9 mouse cellular contexts compared by ENCODE assay signal in the genomic region with DNA sequence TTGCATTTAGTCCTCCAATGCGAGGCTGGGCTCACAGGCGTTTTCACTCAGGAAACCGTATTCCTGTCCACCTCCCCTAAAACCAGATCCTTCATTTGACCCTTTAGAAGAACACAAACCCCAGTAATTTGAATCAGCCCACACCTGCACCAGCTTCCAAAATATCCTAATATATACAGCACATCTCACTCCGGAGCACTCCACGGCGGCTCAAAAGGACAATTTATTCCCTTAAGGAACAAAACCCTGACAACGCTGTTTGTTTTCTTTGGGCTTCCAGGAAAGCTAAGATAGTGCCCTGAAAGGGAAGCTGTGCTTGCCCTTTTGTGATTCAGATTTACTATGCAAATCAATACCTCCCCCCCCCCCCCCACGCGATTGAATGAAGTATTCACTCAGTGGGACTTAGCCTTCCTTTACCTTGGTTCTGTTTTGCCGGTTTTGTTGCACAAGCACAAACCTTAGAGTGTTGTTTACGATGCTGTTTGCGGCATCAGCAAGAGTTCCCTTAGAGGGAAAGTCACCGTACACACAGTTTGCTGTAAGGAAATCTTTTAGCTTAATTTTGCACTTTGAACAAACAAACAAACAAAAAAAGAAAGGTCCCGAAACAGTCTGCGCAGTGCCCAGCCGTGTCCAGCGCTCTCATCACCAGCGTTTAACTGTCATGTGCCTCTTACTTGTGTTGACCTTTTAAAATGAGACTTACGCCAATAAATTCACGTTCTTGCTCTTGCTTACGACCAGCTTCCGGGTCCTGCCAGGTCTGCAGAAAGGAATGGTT.
A peak's percentile ranks its signal among the peaks of the same experiment; 100 is the strongest.
DNase-seq lines count a peak whose midpoint lies in the region; ATAC-seq and TF ChIP-seq lines count a peak whose summit lies in the region.
"Had no signal": no experiment of that assay in that cellular context is flagged by ENCODE, and none has a peak within 500 bp of the region (broad histone marks: within the 10 kb centered on the region; RNA-seq: fewer than 3 reads in every experiment).

No protein-coding gene starts in this region.

- DNase-seq in heart, adult 18-20 months = no peak
- peak; percentile 45 for DNase-seq in embryo, embryonic 9.5 days (ENCODE audit: extremely low spot score)
- no peak for DNase-seq in midbrain, postnatal 0 days (ENCODE audit: low spot score)
- DNase-seq in ovary, postnatal 36 days (ENCODE audit: low spot score) = no peak
- no peak for DNase-seq in cerebellum, adult 11-12 months

- H3K4me3 ChIP-seq in heart, embryonic 12.5 days = peak overlapping the region; percentile 51
- peak overlapping the region; percentile 40 for H3K4me3 ChIP-seq in intestine, embryonic 15.5 days (replicated peaks)
- peak overlapping the region; percentile 36 for H3K4me3 ChIP-seq in midbrain, postnatal 0 days (ENCODE audit: low read depth, low read length)

- no peak for ATAC-seq in heart, embryonic 12.5 days (ENCODE audit: insufficient number of reproducible peaks, low FRiP score)
- peak; percentile 36 for ATAC-seq in intestine, embryonic 15.5 days
- ATAC-seq in midbrain, postnatal 0 days (ENCODE audit: low FRiP score) = no peak
- no peak for ATAC-seq in granulocyte monocyte progenitor cell, adult 5-6 weeks (replicated peaks; ENCODE audit: poor library complexity, severe bottlenecking)

- peak overlapping the region; percentile 89 for H3K4me2 ChIP-seq in heart, embryonic 12.5 days
- peak overlapping the region; percentile 94 for H3K4me2 ChIP-seq in intestine, embryonic 15.5 days (replicated peaks)
- H3K4me2 ChIP-seq in midbrain, postnatal 0 days (ENCODE audit: low read depth, low read length, poor library complexity, severe bottlenecking) = peak overlapping the region; percentile 65

- peaks cover 72% of the 10 kb centered on the region for H3K27me3 ChIP-seq in heart, embryonic 12.5 days (replicated peaks)
- H3K27me3 ChIP-seq in intestine, embryonic 15.5 days (replicated peaks) = peaks cover 51% of the 10 kb centered on the region
- peaks cover 48% of the 10 kb centered on the region for H3K27me3 ChIP-seq in midbrain, postnatal 0 days (ENCODE audit: insufficient read depth, low read length)
- H3K27me3 ChIP-seq: CH12.LX had no signal

- H3K4me1 ChIP-seq in heart, embryonic 12.5 days (replicated peaks) = peaks cover 13% of the 10 kb centered on the region
- H3K4me1 ChIP-seq in intestine, embryonic 15.5 days (replicated peaks) = peaks cover 13% of the 10 kb centered on the region
- peaks cover 7% of the 10 kb centered on the region; the same call in 1 of the 2 replicates for H3K4me1 ChIP-seq in midbrain, postnatal 0 days (ENCODE audit: insufficient read depth, low read length)

- no peak overlapping the region for H3K27ac ChIP-seq in heart, embryonic 12.5 days (ENCODE audit: poor library complexity, severe bottlenecking)
- no peak overlapping the region for H3K27ac ChIP-seq in intestine, embryonic 15.5 days
- H3K27ac ChIP-seq in midbrain, postnatal 0 days (ENCODE audit: low read depth, low read length) = no peak overlapping the region

- H3K36me3 ChIP-seq in heart, embryonic 12.5 days = no peaks in the 10 kb centered on the region
- H3K36me3 ChIP-seq in intestine, embryonic 15.5 days = no peaks in the 10 kb centered on the region
- H3K36me3 ChIP-seq in midbrain, postnatal 0 days (ENCODE audit: insufficient read depth, low read length) = no peaks in the 10 kb centered on the region

- no peak overlapping the region; the same call in 1 of the 2 replicates for H3K9ac ChIP-seq in heart, embryonic 12.5 days
- no peak overlapping the region for H3K9ac ChIP-seq in intestine, embryonic 15.5 days
- no peak overlapping the region for H3K9ac ChIP-seq in midbrain, postnatal 0 days (replicated peaks; ENCODE audit: low read length, poor library complexity, severe bottlenecking)

- 2% methylated on average over 22 of the region's 22 CpGs for WGBS in heart, embryonic 12.5 days
- WGBS in intestine, embryonic 15.5 days = 2% methylated on average over 22 of the region's 22 CpGs
- 2% methylated on average over 22 of the region's 22 CpGs for WGBS in midbrain, postnatal 0 days

- H3K9me3 ChIP-seq in heart, embryonic 12.5 days (replicated peaks) = no peaks in the 10 kb centered on the region
- H3K9me3 ChIP-seq in intestine, embryonic 15.5 days = no peaks in the 10 kb centered on the region
- no peaks in the 10 kb centered on the region for H3K9me3 ChIP-seq in midbrain, postnatal 0 days (ENCODE audit: low read length)

- TF ChIP-seq CTCF in midbrain, postnatal 0 days (IDR thresholded peaks at IDR 0.05) = no peak
